Mouse (Mus musculus) thymus, postnatal 14 days (tissue): ENCODE results near the gene Mllt10.
A peak's percentile ranks its signal among the peaks of the same experiment; 100 is the strongest.

Experiments used
- DNase-seq: peaks from one replicate; pipeline ENCODE4 v3.0.0; 2021

Mllt10 gene

GRCm38 (mm10) chr2:18205118-18205517 lies 150.1 kb downstream of the Mllt10 start:
- peak; percentile 76 for DNase-seq

GRCm38 (mm10) chr2:18206811-18207210 lies 151.8 kb downstream of the Mllt10 start:
- no peak for DNase-seq

GRCm38 (mm10) chr2:18208578-18208977 lies 153.5 kb downstream of the Mllt10 start:
- no peak for DNase-seq

GRCm38 (mm10) chr2:18209211-18209823 lies 154.3 kb downstream of the Mllt10 start:
- no peak for DNase-seq

GRCm38 (mm10) chr2:18209948-18210347 lies 154.9 kb downstream of the Mllt10 start:
- no peak for DNase-seq

- no peak for DNase-seq
Observed at GRCm38 (mm10) chr2:18214031-18214430, 159.0 kb downstream of the Mllt10 start.

- DNase-seq: no peak
Observed at GRCm38 (mm10) chr2:18217867-18218266, 162.8 kb downstream of the Mllt10 start.

GRCm38 (mm10) chr2:18218500-18218899 lies 163.5 kb downstream of the Mllt10 start:
- DNase-seq: no peak

- no peak for DNase-seq
Observed at GRCm38 (mm10) chr2:18219136-18219535, 164.1 kb downstream of the Mllt10 start.

- no peak for DNase-seq
Observed at GRCm38 (mm10) chr2:18219569-18219968, 164.5 kb downstream of the Mllt10 start.

- DNase-seq: no peak
Observed at GRCm38 (mm10) chr2:18228486-18229062, 173.5 kb downstream of the Mllt10 start.

- DNase-seq: no peak
Observed at GRCm38 (mm10) chr2:18229279-18229678, 174.2 kb downstream of the Mllt10 start.

- DNase-seq: no peak
Observed at GRCm38 (mm10) chr2:18231143-18231542, 176.1 kb downstream of the Mllt10 start.

- no peak for DNase-seq
Observed at GRCm38 (mm10) chr2:18232883-18233567, 178.0 kb downstream of the Mllt10 start.

- DNase-seq: no peak
Observed at GRCm38 (mm10) chr2:18235524-18235923, 180.5 kb downstream of the Mllt10 start.

- DNase-seq: no peak
Observed at GRCm38 (mm10) chr2:18249224-18249623, 194.2 kb downstream of the Mllt10 start.
